Mouse (Mus musculus): ENCODE results near the gene Rassf5. TPM values are rescaled to one million over a fixed set of nuclear protein-coding genes. Genes with fewer than 3 reads are reported as not detected.

The Rassf5 gene
- total RNA-seq (2017): 79.4 and 93.7 TPM in 2 replicates

DNA sequence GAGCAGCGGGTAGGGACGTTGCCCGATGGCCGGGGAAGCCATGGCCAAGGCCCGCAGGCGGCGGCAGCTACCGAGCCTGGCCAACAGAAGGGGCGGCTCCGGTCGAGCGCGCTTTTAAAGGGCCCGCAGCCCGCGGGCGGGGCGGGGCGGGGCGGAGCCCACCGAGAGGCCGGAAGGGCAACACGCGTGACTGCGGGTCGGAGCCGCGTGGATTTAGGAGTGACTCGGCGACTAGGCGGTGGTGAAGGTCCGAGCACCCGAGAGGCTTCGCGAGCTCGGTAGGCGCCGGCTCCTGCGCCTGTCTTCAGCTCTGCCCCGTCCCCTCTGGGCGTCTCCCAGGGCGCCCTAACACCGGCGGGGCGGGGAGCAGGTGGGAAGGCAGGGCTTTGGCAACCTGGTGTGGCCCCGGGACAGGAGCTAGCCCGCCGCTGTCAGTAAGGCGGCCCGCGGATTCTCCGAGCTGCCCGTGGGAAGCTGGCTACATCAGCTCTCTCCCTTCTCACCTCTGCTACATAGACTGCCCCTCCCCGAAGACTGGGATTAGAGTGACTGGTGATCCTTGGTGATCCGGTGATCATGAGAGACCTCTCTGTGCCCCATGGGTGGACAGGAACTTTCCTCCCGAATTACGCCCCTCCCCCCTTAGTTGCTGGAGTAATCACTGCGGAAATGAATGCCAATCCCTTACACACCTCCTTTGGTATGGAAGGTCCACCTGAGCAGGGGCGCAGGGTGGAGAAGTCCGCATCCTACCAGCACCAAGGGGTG lies at the start of gene Rassf5:
TSS of gene Rassf5 (minus strand) at position 170 of the 768 bp plus-strand sequence.
- peak in 1 of 2 experiments; percentile 44; a peak in 2 of 4 replicates for ATAC-seq (replicated peaks in 1 of 2; ENCODE audit: insufficient read depth in 1 of 2, low FRiP score in 2 of 2, low TSS enrichment in 1 of 2, low read depth in 1 of 2, poor library complexity in 2 of 2, severe bottlenecking in 2 of 2)

DNA sequence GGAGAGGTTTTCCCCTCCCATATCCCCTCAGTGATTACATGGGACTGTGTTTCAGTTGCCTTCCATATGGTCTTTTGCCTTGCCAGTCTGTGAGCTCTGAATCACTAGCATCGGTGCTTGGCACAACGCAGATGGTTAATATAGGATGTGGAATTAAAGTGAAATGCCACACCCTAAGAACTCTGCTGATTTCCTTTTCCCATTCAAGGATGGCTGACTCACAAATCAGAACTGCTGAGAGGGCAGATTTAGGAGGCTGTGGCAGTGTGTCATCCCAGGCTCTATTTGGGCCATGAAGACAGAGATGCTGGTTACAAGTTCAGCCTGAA lies 48.8 kb upstream of the Rassf5 start:
- ATAC-seq (replicated peaks in 1 of 2; ENCODE audit: insufficient read depth in 1 of 2, low FRiP score in 2 of 2, low TSS enrichment in 1 of 2, low read depth in 1 of 2, poor library complexity in 2 of 2, severe bottlenecking in 2 of 2): no peak

DNA sequence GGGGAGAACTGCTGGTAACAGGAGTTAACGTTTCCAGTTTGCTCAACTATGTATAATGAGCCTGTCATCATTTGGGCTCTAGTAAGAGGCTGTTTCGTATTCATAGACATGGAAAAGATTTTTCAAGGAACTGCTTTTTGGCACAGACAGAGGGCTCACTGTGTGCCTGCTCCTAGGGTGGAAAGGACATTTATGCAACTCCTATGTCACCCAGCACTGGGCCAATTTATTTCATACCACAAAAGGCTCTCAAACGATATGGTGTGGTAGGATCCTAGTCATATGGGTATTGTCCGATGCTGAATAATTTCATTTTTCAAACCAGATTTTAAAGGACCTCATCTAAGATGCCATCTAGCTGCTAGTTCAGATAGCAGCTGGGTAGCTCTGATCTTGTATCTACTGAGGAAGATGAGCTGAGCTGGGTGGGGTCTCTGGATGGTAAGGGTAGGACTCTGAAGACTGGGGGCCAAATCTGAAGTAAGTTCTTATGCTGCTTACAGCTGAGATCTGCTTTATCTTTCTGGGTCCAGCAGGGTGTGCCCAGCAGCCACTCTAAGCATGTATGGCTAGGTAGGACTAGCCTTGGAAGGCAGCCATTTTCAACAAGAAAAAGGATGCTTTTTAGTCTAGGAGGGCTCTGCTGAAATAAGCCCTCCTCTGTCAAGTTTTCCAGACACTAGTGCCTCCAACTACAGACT lies 48.3 kb upstream of the Rassf5 start:
- no peak for ATAC-seq (replicated peaks in 1 of 2; ENCODE audit: insufficient read depth in 1 of 2, low FRiP score in 2 of 2, low TSS enrichment in 1 of 2, low read depth in 1 of 2, poor library complexity in 2 of 2, severe bottlenecking in 2 of 2)

- peak; percentile 59 to 62; a peak in 1 of 4 replicates for ATAC-seq (replicated peaks in 1 of 2; ENCODE audit: insufficient read depth in 1 of 2, low FRiP score in 2 of 2, low TSS enrichment in 1 of 2, low read depth in 1 of 2, poor library complexity in 2 of 2, severe bottlenecking in 2 of 2)
Observed at GRCm38 (mm10) chr1:131290648-131291047, 45.6 kb upstream of the Rassf5 start.

GRCm38 (mm10) chr1:131288938-131289337 lies 43.9 kb upstream of the Rassf5 start:
- ATAC-seq (replicated peaks in 1 of 2; ENCODE audit: insufficient read depth in 1 of 2, low FRiP score in 2 of 2, low TSS enrichment in 1 of 2, low read depth in 1 of 2, poor library complexity in 2 of 2, severe bottlenecking in 2 of 2): no peak

DNA sequence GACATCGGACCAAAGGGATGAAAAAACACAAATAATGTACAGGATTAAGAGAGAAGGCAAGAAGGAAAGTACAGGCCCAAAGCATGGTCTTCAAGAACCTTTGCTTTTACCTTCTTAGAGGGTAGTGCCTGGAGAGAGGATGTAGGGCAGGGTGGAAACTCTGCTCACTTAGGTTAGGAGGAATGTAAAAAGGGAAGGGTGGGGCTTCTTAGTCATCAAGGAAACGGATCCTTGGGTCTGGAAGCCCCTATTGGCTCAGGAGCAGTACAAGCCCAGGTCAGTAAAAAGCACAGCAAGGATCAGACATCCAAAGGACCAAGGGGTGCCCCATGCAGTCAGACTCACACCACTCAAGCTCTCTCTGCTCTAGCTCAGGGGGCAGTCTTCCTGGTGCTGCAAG lies 42.2 kb upstream of the Rassf5 start:
- ATAC-seq (replicated peaks in 1 of 2; ENCODE audit: insufficient read depth in 1 of 2, low FRiP score in 2 of 2, low TSS enrichment in 1 of 2, low read depth in 1 of 2, poor library complexity in 2 of 2, severe bottlenecking in 2 of 2): no peak

- ATAC-seq (replicated peaks in 1 of 2; ENCODE audit: insufficient read depth in 1 of 2, low FRiP score in 2 of 2, low TSS enrichment in 1 of 2, low read depth in 1 of 2, poor library complexity in 2 of 2, severe bottlenecking in 2 of 2): peak in 1 of 2 experiments; percentile 44; a peak in 1 of 4 replicates
Observed at GRCm38 (mm10) chr1:131286803-131287202, 41.7 kb upstream of the Rassf5 start.

DNA sequence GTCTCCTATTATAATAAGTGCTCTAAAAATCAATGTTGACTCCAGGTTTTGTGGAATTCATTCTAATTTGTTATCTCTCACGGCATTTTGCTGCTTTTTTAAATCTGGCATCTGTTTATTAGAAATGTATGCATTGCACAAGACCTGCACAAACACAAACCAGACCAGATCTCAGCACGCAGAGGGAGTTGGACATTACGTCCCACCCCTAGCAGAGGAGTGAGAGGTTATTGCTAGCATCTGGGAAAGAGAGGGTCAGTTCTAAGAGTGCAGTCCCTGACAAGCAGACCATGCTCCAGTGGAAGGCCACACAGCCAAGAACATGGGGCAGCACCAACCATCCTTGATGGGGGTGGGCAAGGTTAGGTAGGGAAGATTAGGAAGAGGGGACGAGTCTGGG lies 39.6 kb upstream of the Rassf5 start:
- no peak for ATAC-seq (replicated peaks in 1 of 2; ENCODE audit: insufficient read depth in 1 of 2, low FRiP score in 2 of 2, low TSS enrichment in 1 of 2, low read depth in 1 of 2, poor library complexity in 2 of 2, severe bottlenecking in 2 of 2)

- no peak for ATAC-seq (replicated peaks in 1 of 2; ENCODE audit: insufficient read depth in 1 of 2, low FRiP score in 2 of 2, low TSS enrichment in 1 of 2, low read depth in 1 of 2, poor library complexity in 2 of 2, severe bottlenecking in 2 of 2)
Observed at GRCm38 (mm10) chr1:131284167-131284566, 39.1 kb upstream of the Rassf5 start.

DNA sequence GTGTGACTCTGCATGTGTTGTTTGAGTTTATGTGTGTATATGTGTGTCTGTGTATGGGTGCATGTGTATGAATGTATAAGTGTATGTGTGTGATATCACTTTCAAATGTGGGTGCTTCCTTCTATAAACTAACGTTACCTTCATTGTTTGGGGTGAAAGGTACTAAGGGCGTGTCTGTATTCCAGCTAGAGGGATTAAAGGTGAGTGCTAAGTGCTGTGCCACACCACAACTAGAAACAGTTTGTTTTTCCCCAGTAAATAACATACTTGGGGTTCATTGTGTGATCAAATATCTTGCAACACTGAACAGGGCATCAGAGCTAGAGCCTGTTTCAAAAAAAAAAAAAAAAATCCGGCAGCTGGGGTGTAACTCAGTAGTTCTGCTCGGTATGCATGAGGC lies 36.7 kb upstream of the Rassf5 start:
- no peak for ATAC-seq (replicated peaks in 1 of 2; ENCODE audit: insufficient read depth in 1 of 2, low FRiP score in 2 of 2, low TSS enrichment in 1 of 2, low read depth in 1 of 2, poor library complexity in 2 of 2, severe bottlenecking in 2 of 2)

GRCm38 (mm10) chr1:131280280-131280679 lies 35.2 kb upstream of the Rassf5 start:
- no peak for ATAC-seq (replicated peaks in 1 of 2; ENCODE audit: insufficient read depth in 1 of 2, low FRiP score in 2 of 2, low TSS enrichment in 1 of 2, low read depth in 1 of 2, poor library complexity in 2 of 2, severe bottlenecking in 2 of 2)

DNA sequence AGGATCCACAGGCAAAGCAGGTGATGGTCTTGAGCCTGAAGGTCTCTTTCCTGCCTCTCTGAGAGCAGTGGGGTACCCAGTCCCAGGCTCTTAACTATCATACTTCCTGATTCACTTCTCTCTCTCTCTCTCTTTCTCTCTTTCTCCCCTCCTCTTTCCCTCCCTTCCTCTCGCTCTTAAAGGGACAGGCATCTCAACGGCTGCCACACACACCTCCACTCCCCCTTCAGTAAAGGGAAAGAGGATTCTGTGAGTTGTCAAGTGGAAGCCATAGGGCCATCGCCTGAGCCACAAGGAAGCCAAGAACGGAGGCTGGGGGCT lies 34.4 kb upstream of the Rassf5 start, which contains the start of gene Ikbke:
TSS of gene Ikbke (minus strand) at position 151 of the 321 bp plus-strand sequence.
- ATAC-seq (replicated peaks in 1 of 2; ENCODE audit: insufficient read depth in 1 of 2, low FRiP score in 2 of 2, low TSS enrichment in 1 of 2, low read depth in 1 of 2, poor library complexity in 2 of 2, severe bottlenecking in 2 of 2): peak; percentile 19 to 29; a peak in 2 of 4 replicates

- peak; percentile 4 to 14; a peak in 2 of 4 replicates for ATAC-seq (replicated peaks in 1 of 2; ENCODE audit: insufficient read depth in 1 of 2, low FRiP score in 2 of 2, low TSS enrichment in 1 of 2, low read depth in 1 of 2, poor library complexity in 2 of 2, severe bottlenecking in 2 of 2)
Observed at GRCm38 (mm10) chr1:131278606-131279455, 33.8 kb upstream of the Rassf5 start.

- ATAC-seq (replicated peaks in 1 of 2; ENCODE audit: insufficient read depth in 1 of 2, low FRiP score in 2 of 2, low TSS enrichment in 1 of 2, low read depth in 1 of 2, poor library complexity in 2 of 2, severe bottlenecking in 2 of 2): peak in 1 of 2 experiments; percentile 9; a peak in 1 of 4 replicates
Observed at GRCm38 (mm10) chr1:131276831-131277230, 31.8 kb upstream of the Rassf5 start.

- ATAC-seq (replicated peaks in 1 of 2; ENCODE audit: insufficient read depth in 1 of 2, low FRiP score in 2 of 2, low TSS enrichment in 1 of 2, low read depth in 1 of 2, poor library complexity in 2 of 2, severe bottlenecking in 2 of 2): no peak
Observed at GRCm38 (mm10) chr1:131275577-131275976, 30.5 kb upstream of the Rassf5 start.

GRCm38 (mm10) chr1:131274725-131275539 lies 29.9 kb upstream of the Rassf5 start:
- no peak for ATAC-seq (replicated peaks in 1 of 2; ENCODE audit: insufficient read depth in 1 of 2, low FRiP score in 2 of 2, low TSS enrichment in 1 of 2, low read depth in 1 of 2, poor library complexity in 2 of 2, severe bottlenecking in 2 of 2)
